Mouse (Mus musculus) testis, postnatal 14 days (tissue): ENCODE results near the gene Chd9.

ENCODE experiments used
- DNase-seq: peaks from one replicate; pipeline ENCODE4 v3.0.0; 2021; ENCODE audit warnings: low spot score

Chd9 gene

DNA sequence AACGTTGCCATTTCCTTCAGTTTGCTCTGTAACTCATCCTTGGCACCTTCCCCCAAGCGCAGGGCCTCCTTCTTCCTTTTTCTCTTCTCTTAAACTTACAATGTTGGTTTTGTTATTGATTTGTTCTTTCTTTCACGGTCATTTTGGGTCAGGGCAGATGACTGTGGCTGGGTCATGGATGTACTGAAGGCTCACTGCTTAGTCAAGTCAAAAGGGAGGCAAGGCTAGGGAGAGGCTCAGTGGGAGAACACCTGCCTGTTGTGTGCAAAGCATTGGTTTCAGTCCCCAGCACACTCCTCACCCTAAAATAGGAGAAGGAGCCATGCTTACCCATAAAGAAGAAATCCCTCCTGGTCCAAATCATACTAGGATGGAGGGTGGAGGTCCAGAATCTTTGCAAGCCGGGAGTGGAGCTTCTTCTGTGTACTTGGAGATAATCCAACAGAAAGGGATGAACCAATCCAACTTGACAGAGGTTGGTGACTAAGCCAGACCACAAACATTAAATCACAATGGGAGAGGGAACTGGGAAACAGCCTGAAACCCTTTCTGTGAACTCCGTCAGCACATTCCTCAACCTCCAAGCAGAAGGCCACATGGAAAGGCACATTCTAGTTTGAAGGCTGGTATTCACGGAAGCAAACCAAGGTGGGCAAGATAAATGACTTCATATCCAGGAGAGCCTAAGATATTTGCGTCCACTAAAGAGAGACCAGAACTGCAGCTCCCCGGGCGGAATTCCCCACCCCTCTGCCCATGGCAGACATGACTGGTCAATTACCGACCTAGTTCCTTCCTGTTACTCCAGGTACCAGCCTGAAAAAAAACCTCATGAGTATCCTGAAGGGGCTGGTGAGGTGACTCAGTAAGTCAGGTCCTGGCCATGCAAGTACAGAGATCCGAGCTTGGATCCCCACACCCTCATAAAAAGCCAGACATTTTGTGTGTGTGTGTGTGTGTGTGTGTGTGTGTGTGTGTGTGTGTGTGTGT is 11.9 kb downstream of the Chd9 start:
- no peak for DNase-seq

GRCm38 (mm10) chr8:90841321-90841720 is 13.2 kb downstream of the Chd9 start:
- DNase-seq = no peak

DNA sequence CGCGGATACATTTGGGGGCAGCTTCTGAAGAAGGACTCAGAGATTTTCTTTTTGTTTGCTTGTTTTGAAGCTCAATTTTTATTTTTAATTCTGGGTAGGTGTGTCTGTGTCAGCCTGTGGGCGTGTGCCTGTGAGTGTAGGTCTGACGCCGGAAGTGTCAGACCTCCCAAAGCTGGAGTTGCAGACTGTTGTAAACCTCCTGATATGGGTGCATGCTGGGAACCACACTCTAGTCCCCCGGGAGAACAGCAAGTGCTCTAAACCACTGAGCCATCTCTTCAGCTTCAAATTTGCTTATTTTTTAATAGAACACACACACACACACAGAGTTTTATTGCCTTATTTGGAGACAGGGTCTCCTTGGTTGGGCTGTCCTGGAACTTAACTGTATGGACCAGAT is 15.0 kb downstream of the Chd9 start:
- no peak for DNase-seq

DNA sequence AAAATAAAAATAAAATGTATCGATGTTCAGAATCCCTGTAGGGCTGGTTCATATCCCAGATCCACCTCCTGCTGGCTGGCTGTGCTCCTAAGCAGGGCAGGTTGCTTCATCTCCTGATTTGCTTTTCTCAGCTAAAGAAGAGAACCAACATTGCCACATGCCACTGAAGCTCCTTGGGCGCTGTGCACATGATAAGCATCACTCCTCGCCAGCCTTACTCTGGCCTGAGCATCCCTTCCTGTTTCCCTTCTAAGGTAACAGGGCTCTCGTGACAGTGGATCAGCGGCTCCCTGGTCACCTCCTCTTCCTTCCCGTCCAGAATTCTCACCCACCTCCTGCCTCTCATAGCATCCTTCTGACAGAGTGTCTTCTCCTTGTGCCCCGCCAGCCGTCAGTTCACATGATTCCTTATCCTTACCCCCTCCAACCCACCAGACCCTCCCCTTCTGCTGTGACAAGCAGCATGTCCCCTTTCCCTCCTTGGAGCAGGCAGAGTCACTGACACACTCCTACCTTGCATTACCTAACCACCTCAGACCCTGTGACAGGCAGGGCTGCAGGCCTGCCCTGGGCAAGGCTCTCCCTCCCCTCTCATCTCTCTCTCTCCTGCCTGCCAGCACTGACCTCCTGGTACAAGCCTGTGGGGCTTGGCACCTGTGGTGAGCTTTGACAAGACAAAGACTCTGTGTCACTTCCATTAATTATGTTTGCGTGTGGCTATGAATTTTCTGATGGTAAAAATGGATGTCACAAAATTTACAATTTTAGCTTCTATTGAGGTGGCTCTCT is 16.2 kb downstream of the Chd9 start:
- no peak for DNase-seq

DNA sequence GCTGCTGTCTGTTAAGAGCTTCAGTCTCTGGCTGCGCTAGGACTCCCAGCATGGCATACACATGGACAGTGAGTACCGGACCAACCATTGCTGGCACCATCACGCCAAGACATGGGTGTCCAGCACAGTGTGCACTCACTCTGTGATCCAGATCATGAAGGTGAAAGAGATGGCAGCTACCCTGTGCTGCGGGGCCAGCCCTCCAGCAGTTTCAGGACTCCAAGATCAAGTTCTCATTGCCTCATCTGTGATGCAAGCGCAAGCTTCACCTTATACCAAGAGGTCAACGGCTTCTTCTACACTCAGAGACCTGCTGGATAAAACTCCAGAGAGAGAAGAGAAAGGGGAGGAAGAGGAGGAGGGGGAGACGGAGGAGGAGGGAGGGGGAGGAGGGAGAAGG is 19.8 kb downstream of the Chd9 start:
- no peak for DNase-seq

DNA sequence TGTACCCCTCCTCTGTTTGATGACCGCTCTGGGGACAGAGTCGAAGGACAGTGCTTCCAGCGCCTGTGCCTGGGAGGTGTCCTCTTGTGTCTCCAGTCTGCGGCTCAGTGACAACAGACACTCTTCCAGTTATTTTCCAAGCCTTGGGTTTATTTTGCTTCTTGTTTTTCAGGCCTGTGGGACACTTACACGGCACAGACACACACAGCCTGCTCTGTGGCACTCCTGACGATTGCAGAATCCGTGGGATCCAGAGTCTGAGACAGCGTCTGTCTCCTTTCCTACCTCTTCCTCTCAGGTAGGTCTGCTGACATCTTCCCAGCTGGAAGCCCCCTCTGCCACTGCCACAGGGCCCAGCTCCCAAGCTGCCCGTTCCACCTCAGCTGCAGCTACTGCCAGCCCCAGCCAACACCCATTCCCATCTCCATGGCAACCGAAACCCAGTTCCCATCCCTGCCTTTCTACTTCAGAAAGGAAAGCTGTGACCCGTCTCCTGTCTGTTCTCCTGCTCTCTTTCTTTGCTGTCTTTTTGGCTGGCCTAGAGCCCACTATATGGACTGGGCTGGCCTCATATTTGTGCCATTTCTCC is 21.4 kb downstream of the Chd9 start:
- no peak for DNase-seq

GRCm38 (mm10) chr8:90851544-90851943 is 23.4 kb downstream of the Chd9 start:
- DNase-seq = no peak

DNA sequence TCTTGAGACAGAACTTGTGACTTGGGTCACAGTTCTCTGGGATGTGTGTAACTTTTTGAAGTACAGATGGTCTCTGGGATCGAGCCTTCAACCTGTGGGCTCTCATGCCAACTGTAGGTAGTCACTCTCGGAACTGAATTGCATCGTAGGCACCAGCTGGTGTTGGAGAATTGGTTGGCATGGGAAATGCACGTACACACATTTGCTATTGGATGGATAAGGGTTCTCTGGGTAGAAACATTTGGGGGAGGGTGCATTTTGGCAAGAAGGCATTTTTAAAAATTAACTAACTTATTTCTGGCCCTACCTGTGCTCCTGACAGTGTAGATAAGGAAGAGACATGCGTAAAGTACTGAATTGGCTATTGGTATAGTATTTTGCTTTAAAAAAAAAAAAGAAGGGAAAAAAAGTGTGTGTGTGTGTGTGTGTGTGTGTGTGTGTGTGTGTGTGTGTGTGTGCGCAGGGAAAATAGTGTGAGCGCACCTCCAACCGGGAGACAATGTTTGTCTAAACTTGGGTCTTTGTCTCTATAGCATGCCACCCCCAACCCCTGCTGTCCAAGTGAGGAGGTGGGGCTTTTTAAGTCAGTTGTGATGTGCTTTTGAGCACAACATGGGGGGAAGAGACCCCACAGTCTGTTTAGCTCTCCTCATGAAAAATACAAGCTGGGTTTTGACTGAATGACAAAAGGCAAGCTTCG is 26.0 kb downstream of the Chd9 start:
- DNase-seq = no peak

- DNase-seq = no peak
Observed at GRCm38 (mm10) chr8:90854671-90855161, 26.6 kb downstream of the Chd9 start.

GRCm38 (mm10) chr8:90856171-90856570 is 28.0 kb downstream of the Chd9 start:
- DNase-seq = no peak

DNA sequence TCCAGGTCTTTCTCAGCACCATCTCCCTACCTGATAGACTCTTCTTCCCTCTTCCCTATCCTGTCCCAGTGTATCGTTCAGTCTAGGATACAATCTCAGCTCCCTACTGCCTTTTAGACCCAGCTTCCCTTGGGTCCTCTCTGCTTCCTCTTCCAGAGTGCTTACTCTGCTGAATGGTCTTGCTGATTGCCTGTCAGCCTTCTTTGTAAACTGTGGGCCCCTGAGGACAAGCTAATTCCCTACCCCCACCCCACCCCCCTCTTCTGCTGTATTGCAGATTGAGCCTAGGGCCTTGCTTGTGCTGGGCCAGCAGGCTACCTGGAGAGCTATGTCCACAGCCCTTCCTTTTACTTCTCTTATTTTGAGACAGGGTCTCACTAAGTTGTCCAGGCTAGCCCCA is 28.8 kb downstream of the Chd9 start:
- no peak for DNase-seq

DNA sequence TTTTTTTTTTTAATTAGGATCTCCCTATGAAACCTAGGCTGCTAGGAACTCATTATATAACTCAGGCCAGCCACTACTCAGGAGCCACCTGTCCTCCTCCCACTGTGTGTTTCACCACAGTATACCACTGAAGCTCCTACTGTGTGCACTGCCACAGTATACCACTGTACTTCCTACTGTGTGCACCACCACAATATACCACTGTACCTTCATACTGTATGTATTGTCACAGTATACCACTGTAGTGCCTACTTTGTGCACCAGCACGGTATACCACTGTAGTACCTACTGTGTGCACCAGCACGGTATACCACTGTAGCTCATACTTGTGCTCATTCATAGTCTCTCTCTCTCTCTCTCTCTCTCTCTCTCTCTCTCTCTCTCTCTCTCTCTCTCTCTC is 29.9 kb downstream of the Chd9 start:
- DNase-seq = no peak

- DNase-seq = no peak
Observed at GRCm38 (mm10) chr8:90861266-90861944, 33.3 kb downstream of the Chd9 start.

- DNase-seq = peak; percentile 53
Observed at GRCm38 (mm10) chr8:90862038-90862437, 33.9 kb downstream of the Chd9 start.

DNA sequence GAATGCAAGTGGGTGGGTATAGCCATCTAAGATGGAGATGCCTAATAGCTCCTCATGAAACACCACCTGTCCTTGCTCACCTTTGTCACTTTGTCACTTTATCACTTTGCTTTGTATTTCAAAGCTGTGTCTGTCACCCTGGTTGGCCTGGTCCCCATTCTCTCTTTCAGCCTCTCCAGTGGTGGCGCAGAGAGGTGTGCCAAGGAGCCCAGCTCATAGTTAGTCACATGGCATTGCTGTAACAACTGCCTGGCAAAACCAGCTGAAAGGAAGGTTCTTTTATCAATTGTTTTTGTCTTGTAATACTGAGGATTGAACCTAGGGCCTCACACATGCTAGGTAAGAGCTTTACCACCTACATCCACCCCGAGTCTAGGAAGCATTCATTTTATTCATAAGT is 38.9 kb downstream of the Chd9 start:
- no peak for DNase-seq

- DNase-seq = no peak
Observed at GRCm38 (mm10) chr8:90867911-90868310, 39.8 kb downstream of the Chd9 start.

- no peak for DNase-seq
Observed at GRCm38 (mm10) chr8:90868334-90868733, 40.2 kb downstream of the Chd9 start.

- peak; percentile 86 for DNase-seq
Observed at GRCm38 (mm10) chr8:90869071-90869919, 41.1 kb downstream of the Chd9 start.

GRCm38 (mm10) chr8:90869920-90870777 is 42.0 kb downstream of the Chd9 start:
- no peak for DNase-seq
